16 mouse cellular contexts compared by ENCODE assay signal in genomic region chr11:70754476-70754875, GRCm38 (mm10). TPM values are rescaled to one million over a fixed set of nuclear protein-coding genes. Genes with fewer than 3 reads are reported as not detected.
"Had no signal": no experiment of that assay in that cellular context is flagged by ENCODE, and none has a peak within 500 bp of the region (broad histone marks: within the 10 kb centered on the region; RNA-seq: fewer than 3 reads in every experiment).

No protein-coding gene starts in this region.

- H3K27me3 ChIP-seq: lung, embryonic 15.5 days; midbrain, embryonic 13.5 days; neural tube, embryonic 15.5 days had no signal

- H3K9me3 ChIP-seq: limb, embryonic 10.5 days; liver, embryonic 13.5 days; lung, embryonic 15.5 days; midbrain, embryonic 13.5 days; neural tube, embryonic 15.5 days had no signal

- H3K36me3 ChIP-seq: limb, embryonic 10.5 days; liver, embryonic 13.5 days; lung, embryonic 15.5 days; midbrain, embryonic 13.5 days; neural tube, embryonic 15.5 days had no signal

- H3K4me1 ChIP-seq: limb, embryonic 10.5 days; lung, embryonic 15.5 days; neural tube, embryonic 15.5 days had no signal

- H3K27ac ChIP-seq: kidney, postnatal 0 days; left cerebral cortex, adult 2 months; limb, embryonic 10.5 days; liver, embryonic 13.5 days; lung, embryonic 15.5 days; midbrain, embryonic 13.5 days; neural tube, embryonic 15.5 days had no signal

- ATAC-seq: liver, postnatal 0 days; midbrain, embryonic 13.5 days had no signal

- H3K4me2 ChIP-seq: liver, embryonic 13.5 days; lung, embryonic 15.5 days; midbrain, embryonic 13.5 days; neural tube, embryonic 15.5 days had no signal

- DNase-seq: kidney, adult 11 months; kidney, adult 9 months; kidney, postnatal 4 days; liver, embryonic 13.5 days; liver, postnatal 0 days; right cerebral cortex, adult 18-20 months; right cerebral cortex, postnatal 4 days had no signal

- H3K9ac ChIP-seq: liver, embryonic 13.5 days; liver, postnatal 0 days; lung, embryonic 15.5 days; midbrain, embryonic 13.5 days; neural tube, embryonic 15.5 days had no signal

- H3K4me3 ChIP-seq: left cerebral cortex, adult 2 months; limb, embryonic 10.5 days; liver, embryonic 13.5 days; lung, embryonic 15.5 days; midbrain, embryonic 13.5 days; neural tube, embryonic 15.5 days had no signal

RNA-seq across cellular contexts. Expression of gene Scimp, which starts 57.9 kb away (rescaled TPM):
- total RNA-seq: layer of hippocampus, postnatal 25 days; left cerebral cortex, adult 2 months; left cerebral cortex, postnatal 14 days; midbrain, postnatal 0 days had no signal
- polyA plus RNA-seq: midbrain, postnatal 0 days had no signal
